Mouse (Mus musculus) layer of hippocampus, adult 11-12 months (tissue): ENCODE measurements at regions not wholly inside any gene's neighbourhood (a gene's known extent, or its start where the extent isn't known, plus 50 kb on each side); places are given as distances from the start of the nearest gene placed in this dataset.
"Not testable (repeated sequence)": the region's sequence is repeated elsewhere in the genome, so short reads cannot be mapped to it uniquely, and the experiment has no call there.

Experiments used
- DNase-seq: peaks from one replicate; pipeline ENCODE4 v3.0.0; 2022; ENCODE audit warnings: low spot score

DNA sequence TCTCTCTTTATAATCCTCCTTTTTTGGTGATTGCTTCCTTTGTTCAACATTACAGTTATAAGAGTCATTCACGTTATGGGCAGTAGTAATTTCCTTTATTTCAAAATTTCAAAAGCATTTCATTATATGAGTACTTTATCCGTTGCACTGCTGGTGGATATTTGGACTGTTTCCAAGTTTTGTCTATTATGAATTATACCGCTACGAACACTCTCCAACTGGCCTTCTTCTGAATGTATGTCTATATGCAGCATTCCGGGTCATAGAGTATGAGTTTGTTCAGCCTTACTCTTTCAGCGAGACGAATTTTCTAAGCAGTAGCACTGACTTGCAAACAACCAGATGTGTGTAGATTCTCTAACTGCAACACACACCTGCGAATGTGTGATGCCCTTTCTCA is 57.8 kb downstream of the Dusp6 start:
- DNase-seq, result no peak

GRCm38 (mm10) chr10:99323358-99323757 is 60.3 kb downstream of the Dusp6 start:
- peak; percentile 43 for DNase-seq

DNA sequence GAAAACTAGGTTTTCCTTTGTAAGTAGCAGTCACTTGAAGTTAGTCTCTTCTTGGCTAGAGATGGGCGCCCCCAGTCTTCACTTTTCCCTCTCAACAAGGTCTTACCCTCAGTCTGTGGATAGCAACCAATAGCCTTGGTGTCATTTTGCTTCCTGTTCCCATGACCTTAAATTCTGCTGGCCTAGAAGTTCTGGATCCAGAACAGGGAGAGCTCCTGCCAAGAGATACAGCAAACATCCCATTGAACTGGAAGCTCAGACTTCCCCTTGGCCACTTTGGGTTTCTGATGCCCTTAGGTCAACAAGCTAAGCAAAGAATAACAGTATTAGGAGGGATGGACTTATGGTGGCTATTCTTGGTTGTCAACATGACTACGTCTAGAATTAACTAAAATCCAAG is 64.5 kb downstream of the Dusp6 start:
- DNase-seq, result no peak

DNA sequence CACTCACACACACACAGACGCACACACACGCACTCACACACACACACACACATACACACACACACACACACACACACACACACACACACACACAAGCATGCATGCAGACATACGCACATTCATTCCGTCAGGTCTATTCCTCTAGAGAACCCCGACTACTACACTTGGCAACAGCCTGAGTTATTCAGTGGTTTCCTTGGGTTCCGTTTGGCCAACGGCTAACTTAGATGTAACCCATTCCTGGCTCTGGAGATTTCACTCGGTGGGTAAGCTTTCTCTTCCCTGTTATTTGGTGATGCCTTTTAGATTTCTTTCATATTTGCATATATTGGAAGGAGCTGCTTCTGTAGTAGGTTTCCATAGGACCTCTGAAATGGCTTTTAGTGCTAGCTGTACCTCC is 65.5 kb downstream of the Dusp6 start:
- no peak for DNase-seq

DNA sequence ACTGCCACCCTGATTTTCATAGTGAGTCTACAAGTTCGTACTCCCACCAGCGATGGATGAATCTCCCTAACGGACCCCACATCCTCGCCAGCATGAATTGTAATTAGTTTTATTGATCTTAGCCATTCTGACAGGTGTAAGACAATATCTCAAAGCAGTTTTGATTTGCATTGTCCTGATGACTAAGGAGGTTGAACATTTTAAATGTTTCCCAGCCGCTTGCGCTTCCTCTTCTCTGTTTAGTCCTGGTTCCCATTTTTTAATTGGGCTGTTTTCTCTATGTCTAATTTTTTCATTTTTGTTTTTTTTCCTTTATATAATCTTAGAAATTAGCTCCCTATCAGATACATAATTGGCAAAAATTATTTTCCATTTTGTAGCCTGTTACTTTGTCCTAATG is 66.4 kb downstream of the Dusp6 start:
- DNase-seq, result no peak

DNA sequence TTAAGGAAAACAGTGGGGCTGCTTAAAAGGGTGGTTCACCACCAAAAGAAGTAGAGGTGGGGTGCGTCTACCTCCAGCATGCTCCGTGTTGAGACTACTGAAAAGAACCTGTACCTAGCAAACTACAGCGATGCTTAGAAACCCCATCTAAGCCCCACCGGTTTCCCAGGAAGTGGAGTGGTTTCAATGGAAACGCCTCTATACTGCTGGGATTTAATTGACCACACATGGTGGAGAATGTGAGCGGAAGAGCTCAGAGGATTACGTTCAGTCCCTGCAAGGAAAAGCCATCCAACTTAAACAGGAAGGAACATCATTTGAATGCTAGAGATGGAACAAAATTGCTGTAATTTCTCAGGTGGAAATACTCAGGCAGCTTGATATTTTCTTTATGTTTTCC is 67.5 kb downstream of the Dusp6 start:
- DNase-seq, result no peak

DNA sequence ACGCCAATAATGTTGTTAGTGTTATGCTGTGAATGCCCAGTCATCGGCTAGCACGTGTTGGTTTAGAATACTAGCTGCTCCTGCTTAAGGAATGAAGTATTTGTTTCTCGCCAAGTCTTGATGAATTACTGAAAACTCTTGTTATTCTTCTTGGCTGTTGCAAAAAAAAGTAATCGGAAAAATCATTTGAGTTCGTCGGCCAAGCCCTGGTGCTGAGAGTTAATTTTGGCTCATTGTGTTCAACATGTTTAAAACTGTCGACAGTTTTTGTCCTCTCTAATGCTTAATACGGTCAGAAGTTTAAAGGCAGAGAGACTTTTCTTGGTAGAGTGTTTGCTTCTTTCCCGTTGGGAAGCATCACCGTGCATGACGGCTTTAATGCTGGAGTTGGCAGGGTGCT is 68.8 kb downstream of the Dusp6 start:
- no peak for DNase-seq

DNA sequence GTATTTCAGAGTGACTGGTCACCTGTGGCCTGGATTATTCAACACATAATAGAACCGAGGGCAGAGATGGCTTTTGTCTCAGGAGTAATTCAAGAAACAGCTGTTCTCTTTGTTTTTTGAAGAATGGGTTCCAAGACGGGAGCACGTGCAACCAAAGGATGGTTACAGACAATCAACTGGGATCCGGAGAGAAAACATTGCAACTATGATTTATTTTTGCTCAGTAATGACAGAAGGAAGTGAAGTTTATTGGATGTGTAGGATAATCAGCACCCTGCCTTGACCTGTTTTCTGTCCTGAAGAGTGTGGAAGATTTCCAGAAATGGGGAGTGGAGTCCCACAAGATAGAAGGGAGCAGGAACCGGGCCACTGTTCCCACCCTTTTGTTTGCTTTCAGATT is 70.8 kb downstream of the Dusp6 start:
- DNase-seq, result no peak

- DNase-seq, result no peak
Measured at GRCm38 (mm10) chr10:99336091-99336490, 73.1 kb downstream of the Dusp6 start.

DNA sequence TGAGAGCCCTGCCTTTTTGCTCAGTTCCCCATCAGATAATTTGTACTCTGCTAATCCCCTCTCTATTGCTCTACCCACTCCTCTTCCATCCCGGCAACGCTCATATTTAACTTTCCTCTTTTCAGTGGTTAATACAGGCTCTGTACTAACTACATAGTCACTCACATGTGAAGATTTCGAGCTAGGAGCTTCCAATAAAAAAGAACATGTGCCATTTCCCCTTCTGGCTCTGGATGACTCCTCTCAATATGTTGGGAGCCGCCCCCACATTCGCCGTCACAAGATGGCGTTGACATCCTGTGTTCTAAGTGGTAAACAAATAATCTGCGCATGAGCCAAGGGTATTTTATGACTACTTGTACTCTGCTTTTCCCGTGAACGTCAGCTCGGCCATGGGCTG is 75.8 kb downstream of the Dusp6 start:
- not testable (repeated sequence) for DNase-seq

DNA sequence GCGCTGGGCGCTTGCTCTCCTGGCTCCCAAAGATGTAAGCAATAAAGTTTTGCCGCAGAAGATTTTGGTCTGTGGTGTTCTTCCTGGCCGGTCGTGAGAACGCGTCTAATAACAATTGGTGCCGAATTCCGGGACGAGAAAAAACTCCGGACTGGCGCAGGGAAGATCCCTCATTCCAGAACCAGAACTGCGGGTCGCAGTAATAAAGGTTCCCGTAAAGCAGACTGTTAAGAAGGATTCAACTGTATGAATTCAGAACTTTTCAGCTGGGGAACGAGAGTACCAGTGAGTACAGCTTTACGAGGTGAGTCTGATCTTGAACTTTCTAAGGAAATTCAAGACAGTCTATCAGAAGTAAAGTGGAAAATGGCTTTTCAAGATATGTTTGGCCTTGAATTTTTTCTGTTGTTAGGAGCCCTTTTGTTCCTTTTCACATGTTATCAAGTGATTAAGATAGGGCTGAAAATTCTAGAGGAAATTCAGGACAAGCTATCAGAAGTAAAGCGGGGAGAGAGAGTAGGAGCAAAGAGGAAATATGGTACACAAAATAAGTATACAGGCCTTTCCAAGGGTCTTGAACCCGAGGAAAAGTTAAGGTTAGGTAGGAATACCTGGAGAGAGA is 76.4 kb downstream of the Dusp6 start:
- peak; percentile 78 for DNase-seq

DNA sequence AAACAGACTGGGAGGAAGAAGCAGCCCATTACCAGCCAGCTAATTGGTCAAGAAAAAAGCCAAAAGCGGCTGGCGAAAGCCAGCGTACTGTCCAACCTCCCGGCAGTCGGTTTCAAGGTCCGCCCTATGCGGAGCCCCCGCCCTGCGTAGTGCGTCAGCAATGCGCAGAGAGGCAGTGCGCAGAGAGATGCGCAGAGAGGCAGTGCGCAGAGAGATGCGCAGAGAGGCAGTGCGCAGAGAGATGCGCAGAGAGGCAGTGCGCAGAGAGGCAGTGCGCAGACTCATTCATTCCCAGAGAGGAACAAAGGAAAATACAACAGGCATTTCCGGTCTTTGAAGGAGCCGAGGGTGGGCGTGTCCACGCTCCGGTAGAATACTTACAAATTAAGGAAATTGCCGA is 77.0 kb downstream of the Dusp6 start:
- DNase-seq, result not testable (repeated sequence)

DNA sequence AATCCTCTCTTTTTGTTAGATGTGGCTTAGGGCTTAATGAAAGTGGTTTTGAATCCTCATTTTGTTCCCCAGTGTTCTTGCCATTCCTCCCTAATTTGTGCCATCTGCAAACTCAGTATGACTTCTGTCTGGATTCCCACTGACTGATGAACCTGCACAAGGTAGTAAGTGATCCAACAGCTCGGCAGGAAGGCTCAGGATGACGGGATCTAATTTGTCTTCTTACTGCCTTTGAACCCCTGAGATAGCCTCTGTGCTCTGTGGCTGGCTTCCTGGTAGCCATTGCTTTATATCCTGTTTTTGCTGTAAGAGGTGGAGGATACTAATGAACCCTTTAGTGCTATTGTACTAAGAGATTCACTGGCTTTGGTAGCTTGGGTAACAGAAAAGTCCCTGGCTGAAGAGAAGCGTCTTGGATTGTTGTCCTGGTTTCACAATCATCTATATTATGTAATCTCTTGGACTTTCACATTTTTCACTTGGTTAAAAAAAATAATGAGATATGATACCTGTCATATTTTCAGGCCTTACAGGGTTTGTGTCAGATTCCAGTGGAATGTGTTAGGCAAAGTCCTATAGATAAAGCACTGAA is 86.2 kb downstream of the Dusp6 start:
- DNase-seq, result no peak

DNA sequence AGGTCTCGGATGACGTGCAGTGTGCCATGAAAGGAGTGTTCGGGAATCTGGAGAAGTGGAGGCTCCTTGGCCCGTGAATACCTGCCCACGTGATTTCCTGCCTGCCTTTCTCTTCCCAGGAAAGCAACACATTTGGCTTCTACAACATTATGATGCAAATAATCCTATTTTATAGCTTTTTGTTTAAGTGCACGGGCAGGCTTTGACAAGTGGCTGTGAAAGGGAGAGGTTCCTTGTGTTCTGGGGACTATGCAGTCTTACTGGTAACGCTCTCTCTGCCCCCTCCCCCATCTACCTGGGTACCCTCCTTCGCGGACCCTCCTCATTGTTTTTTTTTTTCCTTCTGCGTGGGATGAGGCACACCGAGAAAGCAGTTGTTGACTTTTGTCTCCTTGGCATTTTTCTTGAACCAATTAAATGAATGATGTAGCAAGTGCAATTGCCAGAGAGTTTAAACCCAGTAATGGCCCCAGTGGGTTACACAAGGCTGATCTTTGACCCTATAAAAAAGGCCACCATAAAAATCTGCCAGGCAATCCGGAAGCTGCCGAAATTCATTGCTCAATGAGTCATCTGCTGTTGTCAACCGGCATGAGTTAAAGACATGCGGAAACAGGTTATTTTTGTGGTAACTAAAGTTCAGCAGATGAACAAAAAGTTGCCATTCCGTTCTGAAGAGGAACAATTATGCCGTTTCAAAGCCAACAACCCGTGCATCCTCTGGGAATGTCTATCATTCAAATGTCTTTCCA is 90.7 kb downstream of the Dusp6 start:
- no peak for DNase-seq

GRCm38 (mm10) chr10:99354352-99354751 is 91.3 kb downstream of the Dusp6 start:
- no peak for DNase-seq

- no peak for DNase-seq
Measured at GRCm38 (mm10) chr10:99355303-99355702, 92.3 kb downstream of the Dusp6 start.

GRCm38 (mm10) chr10:99356221-99356620 is 93.2 kb downstream of the Dusp6 start:
- DNase-seq, result no peak

GRCm38 (mm10) chr10:99356883-99357282 is 93.9 kb downstream of the Dusp6 start:
- no peak for DNase-seq

GRCm38 (mm10) chr10:99357347-99357746 is 94.3 kb downstream of the Dusp6 start:
- DNase-seq, result no peak

- DNase-seq, result no peak
Measured at GRCm38 (mm10) chr10:99358256-99358655, 95.2 kb downstream of the Dusp6 start.

- DNase-seq, result no peak
Measured at GRCm38 (mm10) chr10:99359439-99359866, 96.4 kb downstream of the Dusp6 start.

- DNase-seq, result not testable (repeated sequence)
Measured at GRCm38 (mm10) chr10:99360601-99361000, 97.6 kb downstream of the Dusp6 start.

DNA sequence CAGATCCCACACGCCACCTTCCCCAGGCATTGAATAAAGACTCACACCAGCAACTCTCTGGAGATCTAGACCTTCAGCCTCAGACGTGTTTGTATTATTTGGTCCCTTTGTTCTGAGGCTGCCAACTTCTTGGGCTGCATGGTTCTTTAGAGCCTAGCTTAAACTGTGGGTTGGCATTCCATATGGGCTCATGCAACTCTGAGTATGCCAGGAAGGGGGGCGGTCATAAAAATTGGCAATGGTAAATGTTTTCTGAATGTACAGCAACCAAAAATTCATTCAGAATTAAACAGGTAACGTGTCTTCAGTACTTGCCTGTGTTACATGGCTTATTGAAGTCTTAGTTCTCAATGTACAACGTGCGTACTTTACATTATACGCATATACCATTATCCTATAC is 103.1 kb downstream of the Dusp6 start:
- DNase-seq, result no peak
